27 mouse cellular contexts compared by ENCODE assay signal in the genomic region with DNA sequence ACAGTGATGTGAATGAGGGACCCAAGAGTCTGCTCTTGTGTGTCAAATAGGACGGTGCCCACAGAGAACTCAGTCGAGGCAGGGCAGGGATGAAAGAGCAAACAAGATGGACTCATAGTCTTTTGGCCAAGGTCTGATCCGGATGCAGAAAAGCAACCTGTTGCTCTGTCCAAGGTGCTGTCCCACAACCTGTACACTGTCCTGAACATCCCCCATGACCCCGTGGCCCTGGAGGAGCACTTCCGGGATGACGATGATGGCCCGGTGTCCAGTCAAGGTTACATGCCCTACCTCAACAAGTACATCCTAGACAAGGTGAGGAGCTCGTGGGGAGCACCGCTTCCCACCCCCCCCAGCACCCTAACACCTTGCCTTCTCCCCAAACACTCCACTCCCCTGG. TPM values are rescaled to one million over a fixed set of nuclear protein-coding genes. Genes with fewer than 3 reads are reported as not detected.
DNase-seq lines count a peak whose midpoint lies in the region; ATAC-seq and TF ChIP-seq lines count a peak whose summit lies in the region.
"Had no signal": no experiment of that assay in that cellular context is flagged by ENCODE, and none has a peak within 500 bp of the region (broad histone marks: within the 10 kb centered on the region; RNA-seq: fewer than 3 reads in every experiment).

No protein-coding gene starts in this region.

- no peaks in the 10 kb centered on the region for H3K36me3 ChIP-seq in heart, embryonic 16.5 days (ENCODE audit: control insufficient read depth, insufficient read depth)
- no peaks in the 10 kb centered on the region for H3K36me3 ChIP-seq in heart, adult 2 months (ENCODE audit: control insufficient read depth, insufficient read depth, low read length)
- peaks cover 6% of the 10 kb centered on the region for H3K36me3 ChIP-seq in spleen, adult 2 months (ENCODE audit: control insufficient read depth, insufficient read depth, low read length)
- H3K36me3 ChIP-seq in limb, embryonic 10.5 days = no peaks in the 10 kb centered on the region
- H3K36me3 ChIP-seq in hindbrain, embryonic 13.5 days = no peaks in the 10 kb centered on the region
- H3K36me3 ChIP-seq: heart, embryonic 13.5 days; hindbrain, embryonic 10.5 days; intestine, embryonic 15.5 days; midbrain, embryonic 12.5 days had no signal

- 80% methylated on average over 9 of the region's 9 CpGs for WGBS in heart, embryonic 16.5 days
- WGBS in heart, adult 2 months = 86% methylated on average over 9 of the region's 9 CpGs
- 84% methylated on average over 9 of the region's 9 CpGs for WGBS in spleen, adult 2 months
- 87% methylated on average over 9 of the region's 9 CpGs for whole genome bisulfite sequencing in limb, embryonic 10.5 days
- WGBS in hindbrain, embryonic 13.5 days = 87% methylated on average over 9 of the region's 9 CpGs

- no peaks in the 10 kb centered on the region for H3K9me3 ChIP-seq in heart, embryonic 16.5 days (replicated peaks; ENCODE audit: control insufficient read depth, low read length)
- no peaks in the 10 kb centered on the region for H3K9me3 ChIP-seq in limb, embryonic 10.5 days (replicated peaks)
- H3K9me3 ChIP-seq in hindbrain, embryonic 13.5 days = no peaks in the 10 kb centered on the region
- H3K9me3 ChIP-seq: heart, embryonic 13.5 days; hindbrain, embryonic 10.5 days; intestine, embryonic 15.5 days; midbrain, embryonic 12.5 days had no signal

- no peak overlapping the region for H3K4me3 ChIP-seq in heart, embryonic 16.5 days (ENCODE audit: low read length)
- no peak overlapping the region for H3K4me3 ChIP-seq in heart, adult 2 months
- H3K4me3 ChIP-seq in spleen, adult 2 months (ENCODE audit: extremely low read depth, insufficient read depth, insufficient read length) = no peak overlapping the region
- no peak overlapping the region for H3K4me3 ChIP-seq in limb, embryonic 10.5 days
- no peak overlapping the region for H3K4me3 ChIP-seq in hindbrain, embryonic 13.5 days
- H3K4me3 ChIP-seq: hindbrain, embryonic 10.5 days; intestine, embryonic 15.5 days; midbrain, embryonic 12.5 days had no signal

- intact Hi-C loops in heart, adult 2 months (cut with DNase I) = no loop called here

- no peaks in the 10 kb centered on the region for H3K27me3 ChIP-seq in heart, embryonic 16.5 days (ENCODE audit: control insufficient read depth, insufficient read depth, low read length)
- no peaks in the 10 kb centered on the region for H3K27me3 ChIP-seq in heart, adult 2 months (ENCODE audit: control insufficient read depth, insufficient read depth, low read length)
- no peaks in the 10 kb centered on the region for H3K27me3 ChIP-seq in spleen, adult 2 months (ENCODE audit: control insufficient read depth, insufficient read depth, low read length)
- no peaks in the 10 kb centered on the region for H3K27me3 ChIP-seq in limb, embryonic 10.5 days (ENCODE audit: low read depth, poor library complexity, severe bottlenecking)
- peaks cover 21% of the 10 kb centered on the region for H3K27me3 ChIP-seq in hindbrain, embryonic 13.5 days
- H3K27me3 ChIP-seq: CH12.LX; intestine, embryonic 15.5 days had no signal

- no peak for TF ChIP-seq EP300 in heart, adult 2 months (IDR thresholded peaks at IDR 0.05; ENCODE audit: insufficient read depth, low read depth, low read length)

- TF ChIP-seq CTCF in heart, adult 2 months (IDR thresholded peaks at IDR 0.05) = no peak
- no peak for TF ChIP-seq CTCF in spleen, adult 2 months (IDR thresholded peaks at IDR 0.05; ENCODE audit: extremely low read depth, insufficient read depth, insufficient read length, insufficient replicate concordance)

- no peaks in the 10 kb centered on the region for H3K79me2 ChIP-seq in heart, adult 2 months (replicated peaks; ENCODE audit: control insufficient read depth, insufficient read depth, low read length)

- no peak overlapping the region for H3K4me2 ChIP-seq in heart, embryonic 16.5 days (ENCODE audit: low read depth, low read length)
- no peak overlapping the region for H3K4me2 ChIP-seq in hindbrain, embryonic 13.5 days

- DNase-seq in heart, adult 2 months = no peak
- no peak for DNase-seq in spleen, adult 2 months (ENCODE audit: low read depth in 1 of 2, low spot score in 2 of 2)
- no peak for DNase-seq in spleen, postnatal 36 days (ENCODE audit: low spot score in 2 of 2)
- DNase-seq in limb, embryonic 10.5 days (ENCODE audit: low spot score) = no peak
- no peak for DNase-seq in retina, postnatal 1 day
- DNase-seq: adrenal gland, adult 2 months; cerebellum, adult 2 months; cerebellum, postnatal 14 days; gastrocnemius, adult 2 months; heart, postnatal 14 days; kidney, adult 2 months; kidney, postnatal 4 days; layer of hippocampus, postnatal 36 days; lung, adult 2 months; lung, postnatal 10 days; right cerebral cortex, postnatal 4 days; thymus, postnatal 14 days had no signal

- ATAC-seq in heart, embryonic 16.5 days (replicated peaks; ENCODE audit: extremely low read depth, insufficient read depth, low FRiP score) = no peak
- no peak for ATAC-seq in hindbrain, embryonic 13.5 days (ENCODE audit: low FRiP score)
- ATAC-seq: forebrain, embryonic 16.5 days; hindbrain, embryonic 16.5 days; intestine, embryonic 15.5 days had no signal

- no peak for TF ChIP-seq POLR2A in heart, adult 2 months (IDR thresholded peaks at IDR 0.05; ENCODE audit: insufficient read depth, low read depth, low read length)
- no peak for TF ChIP-seq POLR2A in spleen, adult 2 months (IDR thresholded peaks at IDR 0.05; ENCODE audit: low read depth, low read length)

- 0 out of 2 replicates have a peak, but pooled peaks cover 5% of the 10 kb centered on the region for H3K4me1 ChIP-seq in heart, embryonic 16.5 days (ENCODE audit: control insufficient read depth, insufficient read depth, low read length)
- H3K4me1 ChIP-seq in heart, adult 2 months (ENCODE audit: control insufficient read depth, insufficient read depth, low read length) = no peaks in the 10 kb centered on the region
- H3K4me1 ChIP-seq in spleen, adult 2 months (ENCODE audit: control insufficient read depth, insufficient read depth, insufficient read length) = peaks cover 27% of the 10 kb centered on the region
- H3K4me1 ChIP-seq in limb, embryonic 10.5 days = peaks cover 31% of the 10 kb centered on the region
- H3K4me1 ChIP-seq in hindbrain, embryonic 13.5 days (replicated peaks) = peaks cover 5% of the 10 kb centered on the region; the same call in 1 of the 2 replicates
- H3K4me1 ChIP-seq: midbrain, embryonic 12.5 days had no signal

- peak overlapping the region; percentile 75; the same call in 1 of the 2 replicates for H3K27ac ChIP-seq in heart, embryonic 16.5 days (ENCODE audit: low read length)
- H3K27ac ChIP-seq in heart, adult 2 months = no peak overlapping the region
- H3K27ac ChIP-seq in spleen, adult 2 months (ENCODE audit: insufficient read depth, low read length) = peak overlapping the region; percentile 95
- peak overlapping the region; percentile 88; the same call in 1 of the 2 replicates for H3K27ac ChIP-seq in limb, embryonic 10.5 days
- no peak overlapping the region for H3K27ac ChIP-seq in hindbrain, embryonic 13.5 days
- H3K27ac ChIP-seq: heart, embryonic 13.5 days; intestine, embryonic 15.5 days; kidney, postnatal 0 days; midbrain, embryonic 12.5 days had no signal

- no peak overlapping the region for H3K9ac ChIP-seq in heart, embryonic 16.5 days (ENCODE audit: low read length)
- no peak overlapping the region for H3K9ac ChIP-seq in heart, adult 2 months (ENCODE audit: low read depth, low read length)
- H3K9ac ChIP-seq in hindbrain, embryonic 13.5 days = no peak overlapping the region
- H3K9ac ChIP-seq: heart, embryonic 13.5 days; intestine, embryonic 15.5 days; midbrain, embryonic 12.5 days had no signal

RNA-seq across cellular contexts. Expression of gene Def6, which starts 9.2 kb away (rescaled TPM):
- 7.9 and 20.5 TPM in 2 replicates for polyA plus RNA-seq in heart, embryonic 16.5 days (2015; fragmentation: Nextera tagmentation; extraction: Ambion mirVana)
- 1 to 10 TPM; 2.9 to 4.5 TPM for total RNA-seq in heart, adult 2 months (2021)
- polyA plus RNA-seq in heart, adult 2 months (2012; rRNA removed) = 3.4 and 4.0 TPM in 2 replicates
- 69.7 and 79.0 TPM in 2 replicates for polyA plus RNA-seq in spleen, adult 2 months (2012; rRNA removed)
- polyA plus RNA-seq in limb, embryonic 10.5 days (2016; fragmentation: Nextera tagmentation; extraction: Ambion mirVana) = 6.8 and 11.1 TPM in 2 replicates
- polyA plus RNA-seq in hindbrain, embryonic 13.5 days (2015; fragmentation: Nextera tagmentation; extraction: Ambion mirVana) = 5.8 and 6.6 TPM in 2 replicates

RNA-seq across cellular contexts. Expression of gene Ppard, which starts 15.7 kb away (rescaled TPM):
- 1.2 and 1.8 TPM in 2 replicates for polyA plus RNA-seq in heart, embryonic 16.5 days (2015; fragmentation: Nextera tagmentation; extraction: Ambion mirVana)
- total RNA-seq in heart, adult 2 months (2021) = 10 to 100 TPM; 31.5 to 35.9 TPM
- 31.2 and 33.0 TPM in 2 replicates for polyA plus RNA-seq in heart, adult 2 months (2012; rRNA removed)
- polyA plus RNA-seq in spleen, adult 2 months (2012; rRNA removed) = 23.2 and 28.8 TPM in 2 replicates
- 1.9 and 2.3 TPM in 2 replicates for polyA plus RNA-seq in limb, embryonic 10.5 days (2016; fragmentation: Nextera tagmentation; extraction: Ambion mirVana)
- 1.5 and 2.1 TPM in 2 replicates for polyA plus RNA-seq in hindbrain, embryonic 13.5 days (2015; fragmentation: Nextera tagmentation; extraction: Ambion mirVana)

RNA-seq across cellular contexts. Expression of gene Zfp523, which starts 39.9 kb away (rescaled TPM):
- 20.5 and 22.2 TPM in 2 replicates for polyA plus RNA-seq in heart, embryonic 16.5 days (2015; fragmentation: Nextera tagmentation; extraction: Ambion mirVana)
- 10 to 100 TPM; 12.4 to 12.5 TPM for total RNA-seq in heart, adult 2 months (2021)
- 22.9 and 30.8 TPM in 2 replicates for polyA plus RNA-seq in heart, adult 2 months (2012; rRNA removed)
- 31.0 and 33.2 TPM in 2 replicates for polyA plus RNA-seq in spleen, adult 2 months (2012; rRNA removed)
- 33.6 and 40.2 TPM in 2 replicates for polyA plus RNA-seq in limb, embryonic 10.5 days (2016; fragmentation: Nextera tagmentation; extraction: Ambion mirVana)
- polyA plus RNA-seq in hindbrain, embryonic 13.5 days (2015; fragmentation: Nextera tagmentation; extraction: Ambion mirVana) = 40.2 and 41.6 TPM in 2 replicates

Comparison
In these comparisons a context has a peak if more than half of its experiments do, and no peak if none do; other contexts are left out.
1. H3K27ac ChIP-seq: peak in heart, embryonic 16.5 days (single experiment), spleen, adult 2 months (single experiment) and limb, embryonic 10.5 days (single experiment); none in heart, adult 2 months (single experiment) and hindbrain, embryonic 13.5 days (single experiment).